Comparison of ENCODE assay signal across 8 mouse cellular contexts in genomic region chr8:120184850-120185792, GRCm38 (mm10). TPM values are rescaled to one million over a fixed set of nuclear protein-coding genes. Genes with fewer than 3 reads are reported as not detected.
A peak's percentile ranks its signal among the peaks of the same experiment; 100 is the strongest.
DNase-seq lines count a peak whose midpoint lies in the region; ATAC-seq lines count a peak whose summit lies in the region.

No protein-coding gene starts in this region.

- no peak overlapping the region for H3K4me2 ChIP-seq in forebrain, embryonic 16.5 days (ENCODE audit: low read length)
- peak overlapping the region; percentile 44 for H3K4me2 ChIP-seq in hindbrain, embryonic 16.5 days (ENCODE audit: low read length)
- H3K4me2 ChIP-seq in midbrain, embryonic 11.5 days: peak overlapping the region; percentile 3; the same call in 1 of the 2 replicates

- peak; percentile 61 for DNase-seq in gastrocnemius, postnatal 10 days
- no peak for DNase-seq in gastrocnemius, adult 18-20 months (ENCODE audit: low spot score)
- DNase-seq in midbrain, embryonic 11.5 days (ENCODE audit: low spot score, missing footprints): peak; percentile 89
- no peak for DNase-seq in layer of hippocampus, postnatal 14 days (ENCODE audit: low spot score in 2 of 2)
- no peak for DNase-seq in spleen, postnatal 4 days (ENCODE audit: low spot score in 2 of 2)
- DNase-seq in urinary bladder, postnatal 36 days (ENCODE audit: low spot score in 2 of 2): no peak

- H3K9ac ChIP-seq in forebrain, embryonic 16.5 days (replicated peaks; ENCODE audit: low read depth, low read length): no peak overlapping the region
- H3K9ac ChIP-seq in hindbrain, embryonic 16.5 days (ENCODE audit: low read depth, low read length): peak overlapping the region; percentile 59
- peak overlapping the region; percentile 31 for H3K9ac ChIP-seq in midbrain, embryonic 11.5 days (ENCODE audit: low read length)

- WGBS in forebrain, embryonic 16.5 days: 11% methylated on average over 17 of the region's 17 CpGs
- WGBS in hindbrain, embryonic 16.5 days: 10% methylated on average over 16 of the region's 17 CpGs
- WGBS in midbrain, embryonic 11.5 days: 41% methylated on average over 17 of the region's 17 CpGs

- no peak overlapping the region for H3K27ac ChIP-seq in forebrain, embryonic 16.5 days (ENCODE audit: low read length)
- peak overlapping the region; percentile 67 for H3K27ac ChIP-seq in hindbrain, embryonic 16.5 days (ENCODE audit: low read depth, low read length)
- peak overlapping the region; percentile 75 for H3K27ac ChIP-seq in midbrain, embryonic 11.5 days (ENCODE audit: low read depth, low read length)

- H3K36me3 ChIP-seq in forebrain, embryonic 16.5 days (ENCODE audit: control insufficient read depth, insufficient read depth): no peaks in the 10 kb centered on the region
- no peaks in the 10 kb centered on the region for H3K36me3 ChIP-seq in hindbrain, embryonic 16.5 days (ENCODE audit: control insufficient read depth, insufficient read depth, low read length)
- no peaks in the 10 kb centered on the region for H3K36me3 ChIP-seq in midbrain, embryonic 11.5 days (ENCODE audit: control insufficient read depth, insufficient read depth, low read length)

- no peak overlapping the region for H3K4me3 ChIP-seq in forebrain, embryonic 16.5 days (replicated peaks; ENCODE audit: low read length)
- H3K4me3 ChIP-seq in hindbrain, embryonic 16.5 days (ENCODE audit: low read length): no peak overlapping the region
- H3K4me3 ChIP-seq in midbrain, embryonic 11.5 days (ENCODE audit: low read depth, low read length): no peak overlapping the region

- no peaks in the 10 kb centered on the region for H3K27me3 ChIP-seq in forebrain, embryonic 16.5 days (replicated peaks; ENCODE audit: control insufficient read depth, insufficient read depth, low read length)
- no peaks in the 10 kb centered on the region for H3K27me3 ChIP-seq in hindbrain, embryonic 16.5 days (replicated peaks; ENCODE audit: control insufficient read depth, insufficient read depth, low read length)
- H3K27me3 ChIP-seq in midbrain, embryonic 11.5 days (ENCODE audit: control insufficient read depth, insufficient read depth, low read length): no peaks in the 10 kb centered on the region

- H3K9me3 ChIP-seq in forebrain, embryonic 16.5 days (ENCODE audit: control insufficient read depth, low read length): no peaks in the 10 kb centered on the region
- H3K9me3 ChIP-seq in hindbrain, embryonic 16.5 days (ENCODE audit: control insufficient read depth, low read length): no peaks in the 10 kb centered on the region
- no peaks in the 10 kb centered on the region for H3K9me3 ChIP-seq in midbrain, embryonic 11.5 days (ENCODE audit: control insufficient read depth, low read length)

- peaks cover 28% of the 10 kb centered on the region for H3K4me1 ChIP-seq in forebrain, embryonic 16.5 days (replicated peaks; ENCODE audit: control insufficient read depth, insufficient read depth, low read length)
- H3K4me1 ChIP-seq in hindbrain, embryonic 16.5 days (ENCODE audit: control insufficient read depth, insufficient read depth, low read depth, low read length): peaks cover 28% of the 10 kb centered on the region
- H3K4me1 ChIP-seq in midbrain, embryonic 11.5 days (ENCODE audit: control insufficient read depth, insufficient read depth, low read length): peaks cover 26% of the 10 kb centered on the region

- ATAC-seq in forebrain, embryonic 16.5 days: peak; percentile 46
- ATAC-seq in hindbrain, embryonic 16.5 days: peak; percentile 53; the same call in 1 of the 2 replicates
- peak; percentile 60 for ATAC-seq in midbrain, embryonic 11.5 days (ENCODE audit: low FRiP score)

RNA-seq across cellular contexts. Expression of gene Fam92b, which starts 7.9 kb away (rescaled TPM):
- not detected for total RNA-seq in gastrocnemius, postnatal 10 days (2021)
- total RNA-seq in gastrocnemius, adult 18-20 months (2021): not detected
- 1.3 and 1.8 TPM in 2 replicates for polyA plus RNA-seq in forebrain, embryonic 16.5 days (2015; fragmentation: Nextera tagmentation; extraction: Ambion mirVana)
- 1.8 and 2.6 TPM in 2 replicates for polyA plus RNA-seq in hindbrain, embryonic 16.5 days (2015; fragmentation: Nextera tagmentation; extraction: Ambion mirVana)
- polyA plus RNA-seq in midbrain, embryonic 11.5 days (2014; fragmentation: Nextera tagmentation; extraction: Ambion mirVana): 2.4 and 3.4 TPM in 2 replicates
- under 1 TPM in 1 of 2 experiments, not detected in 1; 0.33 TPM for total RNA-seq in layer of hippocampus, postnatal 14 days (2021)

RNA-seq across cellular contexts. Expression of gene Gse1, which starts 43.1 kb away (rescaled TPM):
- 10 to 100 TPM; 25.5 to 38.6 TPM for total RNA-seq in gastrocnemius, postnatal 10 days (2021)
- total RNA-seq in gastrocnemius, adult 18-20 months (2021): 10 to 100 TPM; 28.9 to 32.6 TPM
- polyA plus RNA-seq in forebrain, embryonic 16.5 days (2015; fragmentation: Nextera tagmentation; extraction: Ambion mirVana): 26.9 and 34.9 TPM in 2 replicates
- 10.7 and 14.8 TPM in 2 replicates for polyA plus RNA-seq in hindbrain, embryonic 16.5 days (2015; fragmentation: Nextera tagmentation; extraction: Ambion mirVana)
- polyA plus RNA-seq in midbrain, embryonic 11.5 days (2014; fragmentation: Nextera tagmentation; extraction: Ambion mirVana): 18.5 and 20.7 TPM in 2 replicates
- 100 to 1,000 TPM in 1 of 2 experiments, 10 to 100 TPM in 1; 94.0 to 107 TPM for total RNA-seq in layer of hippocampus, postnatal 14 days (2021)

Comparison
In these comparisons a context has a peak if more than half of its experiments do, and no peak if none do; other contexts are left out.
1. DNase-seq: peak in gastrocnemius, postnatal 10 days (single experiment) and midbrain, embryonic 11.5 days (single experiment); none in gastrocnemius, adult 18-20 months (single experiment), layer of hippocampus, postnatal 14 days (0 of 2), spleen, postnatal 4 days (0 of 2) and urinary bladder, postnatal 36 days (0 of 2).
2. Peak in every context shown above with its lines, with median percentiles within 50 percentile points of each other: ATAC-seq.